Mouse (Mus musculus) hindbrain, embryonic 14.5 days (tissue): ENCODE data around the gene Mcoln1. TPM values are rescaled to one million over a fixed set of nuclear protein-coding genes. Genes with fewer than 3 reads are reported as not detected.

Experiments used
- ATAC-seq: fragments of 200-750 bp; cut with Nextera tagmentation; 2 replicates; pipeline ENCODE4 v1.8.0; 2017; ENCODE audit warnings: moderate number of reproducible peaks, mild to moderate bottlenecking, moderate TSS enrichment, moderate library complexity; ENCODE audit not compliant: low FRiP score
- DNase-seq: peaks from one replicate; pipeline ENCODE4 v3.0.0-alpha.2; 2015; ENCODE audit warnings: low spot score
- H3K27ac ChIP-seq: fragments of 300-500 bp; sonication (generic); 2 replicates; pipeline ENCODE4 v1.5.1; 2014; ENCODE audit warnings: mild to moderate bottlenecking, moderate library complexity
- H3K27me3 ChIP-seq: fragments of 300-500 bp; sonication (generic); 2 replicates; pipeline ENCODE4 v1.6.1; 2014; ENCODE audit warnings: mild to moderate bottlenecking, low read length, mixed read lengths; ENCODE audit not compliant: control insufficient read depth, insufficient read depth
- H3K36me3 ChIP-seq: fragments of 300-500 bp; sonication (generic); replicated peaks from 2 replicates; pipeline ENCODE4 v1.6.1; 2014; ENCODE audit not compliant: control insufficient read depth, insufficient read depth
- H3K4me1 ChIP-seq: fragments of 300-500 bp; sonication (generic); replicated peaks from 2 replicates; pipeline ENCODE4 v1.6.1; 2014; ENCODE audit warnings: antibody characterized with exemption, low read length, mixed read lengths; ENCODE audit not compliant: control insufficient read depth, insufficient read depth
- H3K4me2 ChIP-seq: fragments of 300-500 bp; sonication (generic); replicated peaks from 2 replicates; pipeline ENCODE4 v1.6.1; 2014; ENCODE audit warnings: mild to moderate bottlenecking, moderate library complexity
- H3K4me3 ChIP-seq: fragments of 300-500 bp; sonication (generic); replicated peaks from 2 replicates; pipeline ENCODE4 v1.5.1; 2014; ENCODE audit warnings: mild to moderate bottlenecking, low read length
- H3K9ac ChIP-seq: fragments of 300-500 bp; sonication (generic); 2 replicates; pipeline ENCODE4 v1.6.1; 2014
- H3K9me3 ChIP-seq: fragments of 300-500 bp; sonication (generic); 2 replicates; pipeline ENCODE4 v1.6.1; 2016; ENCODE audit warnings: low read length; ENCODE audit not compliant: control insufficient read depth
- WGBS: fragments of 180-500 bp; shearing (Covaris S2); extraction: QIAGEN DNeasy Blood & Tissue Kit; methylation state at CpG from one replicate; pipeline ENCODE4 v1.1.7; 2014; 5-methylcytosine and 5-hydroxymethylcytosine counted together
- polyA plus RNA-seq: library from polyadenylated mRNA; unstranded; fragments of >200 nt; fragmentation: Nextera tagmentation; extraction: Ambion mirVana; gene quantifications from 2 replicates; pipeline ENCODE4 v1.2.1, GENCODE M21; 2014

The Mcoln1 gene
- polyA plus RNA-seq, 1 experiment from 2014 or later = 70.0 TPM

DNA sequence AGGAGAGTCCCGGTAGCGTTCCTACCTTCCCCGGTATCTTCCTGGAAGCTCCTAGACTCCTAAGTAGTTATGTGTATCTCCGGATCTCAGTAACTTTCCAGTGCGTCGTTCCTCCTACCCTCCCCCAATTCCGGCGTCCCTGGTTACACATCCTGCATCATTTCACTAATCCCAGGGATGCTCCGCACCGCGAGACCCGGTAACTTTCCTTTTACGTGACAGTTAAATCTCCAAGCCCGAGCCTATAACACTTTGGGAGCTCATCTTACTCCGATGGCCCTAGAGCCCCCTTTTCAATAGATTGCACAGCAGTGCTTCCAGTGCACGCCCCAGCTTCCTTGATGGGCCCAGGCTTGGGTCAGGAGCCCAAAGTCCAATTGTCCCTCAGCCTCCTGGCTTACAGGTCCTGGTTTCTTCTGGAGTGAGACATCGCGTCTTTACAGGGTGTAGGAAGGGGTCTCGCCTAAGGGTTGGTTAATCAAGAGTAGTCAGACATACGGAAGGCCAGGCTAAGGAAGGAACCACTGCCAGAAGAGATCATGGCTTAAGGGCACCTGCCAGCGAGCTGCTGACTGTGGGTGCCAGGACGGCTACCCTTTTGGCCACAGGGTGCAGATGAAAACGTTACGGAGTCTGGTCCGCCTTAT lies 15.6 kb downstream of the Mcoln1 start:
- ATAC-seq (peak; percentile 11), DNase-seq (peak; percentile 53)
- Histone ChIP-seq H3K36me3 (peaks cover 32% of the 10 kb centered on the region), H3K9me3 (no peaks in the 10 kb centered on the region), H3K4me2 (peak overlapping the region; percentile 86), H3K27ac (peak overlapping the region; percentile 82), H3K4me3 (peak overlapping the region; percentile 54), H3K9ac (peak overlapping the region; percentile 63), H3K4me1 (0 out of 2 replicates have a peak, but pooled peaks cover 11% of the 10 kb centered on the region), H3K27me3 (no peaks in the 10 kb centered on the region)
- under 1% methylated on average over 25 of the region's 25 CpGs for WGBS

DNA sequence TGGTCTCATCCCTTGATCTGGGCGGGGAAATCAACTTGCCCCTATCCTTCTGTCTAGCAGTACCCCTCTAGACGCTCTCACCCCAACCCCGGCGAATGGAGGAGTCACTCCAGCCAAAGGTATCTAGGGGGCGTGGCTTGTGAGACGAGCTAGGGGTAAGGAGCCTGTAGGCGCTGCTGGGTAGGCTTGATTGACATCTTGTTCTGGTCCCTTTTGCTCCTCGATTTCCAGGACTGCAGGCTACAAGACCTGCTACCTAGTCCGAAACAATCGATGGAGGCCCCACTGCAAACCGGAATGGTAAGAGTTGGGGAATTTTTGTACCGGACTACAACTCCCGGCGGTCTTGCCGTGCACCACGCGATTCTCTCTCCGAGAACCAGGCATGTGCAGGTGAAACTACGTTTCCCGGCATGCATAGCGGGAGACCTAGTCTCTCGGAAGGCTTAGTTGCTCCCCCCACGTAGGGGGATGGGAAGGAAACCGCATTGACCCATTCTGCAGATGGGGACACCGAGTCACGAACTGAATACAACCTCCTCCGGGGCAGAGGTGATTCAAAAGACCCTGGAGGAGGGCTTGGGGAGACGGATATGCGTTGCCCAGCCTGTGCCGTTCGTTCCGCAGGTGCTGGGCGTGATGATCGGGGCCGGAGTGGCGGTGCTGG lies 16.3 kb downstream of the Mcoln1 start:
- peak overlapping the region; percentile 54 for H3K4me3 ChIP-seq
- no peaks in the 10 kb centered on the region for H3K27me3 ChIP-seq
- DNase-seq (peak; percentile 93), ATAC-seq (peak; percentile 86)
- H3K9ac ChIP-seq = peak overlapping the region; percentile 63
- 1% methylated on average over 36 of the region's 36 CpGs for WGBS
- no peaks in the 10 kb centered on the region for H3K9me3 ChIP-seq
- 0 out of 2 replicates have a peak, but pooled peaks cover 11% of the 10 kb centered on the region for H3K4me1 ChIP-seq
- peaks cover 31% of the 10 kb centered on the region for H3K36me3 ChIP-seq
- H3K27ac ChIP-seq = peak overlapping the region; percentile 82
- peak overlapping the region; percentile 86 for H3K4me2 ChIP-seq

DNA sequence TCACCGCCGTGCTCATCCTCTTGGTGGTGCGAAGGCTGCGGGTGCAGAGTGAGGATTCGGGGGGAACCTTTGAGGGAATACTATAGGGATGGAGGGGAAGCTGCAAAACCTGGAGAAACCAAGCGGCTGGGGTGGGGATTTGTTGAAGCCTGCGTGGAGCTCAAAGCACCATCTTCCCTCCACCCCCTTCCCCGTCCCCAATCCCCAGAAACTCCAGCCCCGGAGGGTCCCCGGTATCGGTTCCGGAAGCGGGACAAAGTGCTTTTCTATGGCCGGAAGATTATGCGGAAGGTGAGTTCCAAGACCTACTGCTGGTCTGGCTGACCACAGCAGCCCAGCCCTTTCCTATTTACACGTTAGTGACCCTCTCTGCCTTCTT lies 16.8 kb downstream of the Mcoln1 start:
- peak overlapping the region; percentile 86 for H3K4me2 ChIP-seq
- H3K4me1 ChIP-seq = 0 out of 2 replicates have a peak, but pooled peaks cover 11% of the 10 kb centered on the region
- peak overlapping the region; percentile 54 for H3K4me3 ChIP-seq
- H3K36me3 ChIP-seq = peaks cover 30% of the 10 kb centered on the region
- peak overlapping the region; percentile 63 for H3K9ac ChIP-seq
- 0 out of 2 replicates have a peak overlapping the region, but pooled peaks have one; percentile 82 for H3K27ac ChIP-seq
- no peaks in the 10 kb centered on the region for H3K9me3 ChIP-seq
- DNase-seq = no peak
- WGBS = 10% methylated on average over 16 of the region's 16 CpGs
- ATAC-seq = peak; percentile 21; the same call in 1 of the 2 replicates
- H3K27me3 ChIP-seq = no peaks in the 10 kb centered on the region

DNA sequence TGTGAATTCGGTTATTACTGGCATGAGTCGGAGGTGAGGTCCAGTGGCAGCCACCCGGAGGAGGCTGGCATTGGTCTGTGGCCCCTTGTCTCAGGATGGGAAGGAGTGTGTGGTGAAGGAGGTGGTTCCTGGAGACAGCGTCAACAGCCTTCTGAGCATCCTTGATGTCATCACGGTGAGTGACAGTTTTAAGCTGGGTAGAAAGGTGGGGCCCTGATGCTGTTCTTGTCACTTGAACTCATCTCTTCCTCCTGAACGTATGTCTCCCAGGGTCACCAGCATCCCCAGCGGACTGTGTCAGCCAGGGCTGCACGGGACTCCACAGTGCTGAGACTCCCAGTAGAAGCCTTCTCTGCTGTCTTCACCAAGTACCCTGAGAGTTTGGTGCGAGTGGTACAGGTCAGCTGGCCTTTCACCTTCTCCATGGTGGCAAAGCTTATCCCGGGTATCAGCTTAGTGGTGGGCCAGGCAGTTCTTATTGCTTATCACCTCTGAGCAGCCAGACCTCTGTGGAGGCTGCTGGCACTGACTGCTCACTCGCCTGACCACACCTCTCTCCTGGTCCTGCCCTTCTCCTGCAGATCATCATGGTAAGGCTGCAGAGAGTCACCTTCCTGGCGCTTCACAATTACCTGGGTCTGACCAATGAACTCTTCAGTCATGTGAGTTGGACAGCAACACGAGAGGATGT lies 21.9 kb downstream of the Mcoln1 start:
- Histone ChIP-seq H3K9ac (no peak overlapping the region), H3K4me3 (no peak overlapping the region), H3K9me3 (no peaks in the 10 kb centered on the region), H3K27me3 (no peaks in the 10 kb centered on the region), H3K27ac (no peak overlapping the region), H3K4me1 (0 out of 2 replicates have a peak, but pooled peaks cover 3% of the 10 kb centered on the region), H3K4me2 (no peak overlapping the region), H3K36me3 (peaks cover 54% of the 10 kb centered on the region)
- no peak for ATAC-seq
- DNase-seq = no peak
- 93% methylated on average over 13 of the region's 13 CpGs for WGBS

DNA sequence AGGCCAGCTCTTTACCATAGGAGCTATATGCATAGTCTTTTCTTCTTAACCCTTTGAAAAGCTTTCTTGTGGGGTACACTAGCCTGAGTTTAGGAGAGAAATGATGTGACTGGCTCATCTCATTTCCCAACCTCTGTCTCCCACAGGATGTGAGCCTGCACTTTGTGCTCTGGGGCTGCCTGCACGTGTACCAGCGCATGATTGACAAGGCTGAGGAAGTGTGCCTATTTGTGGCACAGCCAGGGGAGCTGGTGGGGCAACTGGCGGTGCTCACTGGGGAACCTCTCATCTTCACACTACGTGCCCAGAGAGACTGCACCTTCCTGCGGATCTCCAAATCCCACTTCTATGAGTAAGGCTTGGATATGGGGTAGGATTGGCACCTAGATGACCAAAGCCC lies 30.6 kb downstream of the Mcoln1 start:
- H3K4me2 ChIP-seq = no peak overlapping the region
- H3K27me3 ChIP-seq = no peaks in the 10 kb centered on the region
- no peaks in the 10 kb centered on the region for H3K9me3 ChIP-seq
- ATAC-seq (no peak), DNase-seq (no peak)
- no peak overlapping the region for H3K9ac ChIP-seq
- peaks cover 57% of the 10 kb centered on the region for H3K36me3 ChIP-seq
- H3K27ac ChIP-seq = no peak overlapping the region
- 93% methylated on average over 5 of the region's 5 CpGs for WGBS
- no peak overlapping the region for H3K4me3 ChIP-seq
- H3K4me1 ChIP-seq = no peaks in the 10 kb centered on the region

DNA sequence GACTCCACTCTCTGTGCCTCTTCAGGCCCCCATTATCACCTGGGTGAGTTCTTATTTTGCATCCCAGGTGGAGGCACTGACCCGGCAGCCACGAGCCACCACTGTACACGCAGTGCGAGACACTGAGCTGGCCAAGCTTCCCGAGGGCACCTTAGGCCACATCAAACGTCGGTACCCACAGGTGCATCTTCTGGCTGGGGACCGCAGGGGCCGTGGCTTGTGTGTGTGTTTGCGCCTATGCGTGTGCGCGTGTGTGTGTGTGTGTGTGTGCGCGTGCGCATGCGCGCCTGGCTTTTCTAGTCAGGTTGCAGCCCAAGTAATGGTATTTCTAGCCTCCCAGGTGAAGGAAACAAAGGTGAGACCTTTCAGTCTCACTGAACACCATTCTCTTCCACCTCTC lies 31.7 kb downstream of the Mcoln1 start:
- DNase-seq (no peak), ATAC-seq (no peak)
- no peaks in the 10 kb centered on the region for H3K4me1 ChIP-seq
- H3K36me3 ChIP-seq = peaks cover 60% of the 10 kb centered on the region
- 96% methylated on average over 18 of the region's 18 CpGs for WGBS
- H3K9ac ChIP-seq = no peak overlapping the region
- H3K27me3 ChIP-seq = no peaks in the 10 kb centered on the region
- H3K27ac ChIP-seq = no peak overlapping the region
- no peak overlapping the region for H3K4me3 ChIP-seq
- no peaks in the 10 kb centered on the region for H3K9me3 ChIP-seq
- no peak overlapping the region for H3K4me2 ChIP-seq

DNA sequence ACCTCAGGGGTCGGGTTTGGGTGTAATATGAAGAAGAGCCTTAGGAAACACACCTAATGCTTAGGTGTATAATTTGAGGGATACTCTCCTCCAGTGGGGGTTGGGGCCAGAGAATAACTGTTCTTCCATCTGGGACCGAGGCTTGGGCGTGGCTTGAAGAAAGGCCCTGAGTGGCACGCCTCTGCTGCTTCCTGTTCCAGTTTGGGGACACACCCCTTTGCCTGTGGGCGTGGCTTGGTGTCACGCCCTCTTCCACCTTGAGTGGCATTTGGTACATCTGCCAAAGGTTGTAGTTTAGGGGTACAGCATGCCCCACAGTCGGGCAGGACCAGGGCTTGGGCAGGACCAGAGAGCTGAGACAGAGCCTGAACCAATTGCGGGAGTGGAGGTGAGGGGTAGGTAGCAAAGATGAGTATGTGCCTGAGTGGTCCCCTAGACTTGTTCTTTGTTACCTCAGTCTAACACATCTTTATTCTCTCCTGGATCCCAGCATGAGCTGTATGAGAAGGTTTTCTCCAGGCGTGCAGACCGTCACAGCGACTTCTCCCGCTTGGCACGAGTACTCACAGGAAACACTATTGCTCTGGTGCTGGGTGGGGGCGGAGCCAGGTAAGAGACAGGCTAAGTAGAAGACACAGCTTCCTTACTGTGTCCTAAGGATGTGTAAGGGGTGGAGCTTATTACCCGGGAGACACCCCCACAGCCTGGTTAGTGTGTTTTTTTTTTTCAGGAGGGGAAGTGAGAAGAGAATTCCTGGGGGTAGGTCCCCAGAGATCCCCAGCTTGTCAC lies 36.0 kb downstream of the Mcoln1 start:
- no peak overlapping the region for H3K4me2 ChIP-seq
- no peaks in the 10 kb centered on the region for H3K27me3 ChIP-seq
- ATAC-seq (no peak), DNase-seq (no peak)
- no peak overlapping the region for H3K9ac ChIP-seq
- H3K4me1 ChIP-seq = no peaks in the 10 kb centered on the region
- H3K27ac ChIP-seq = no peak overlapping the region
- H3K36me3 ChIP-seq = peaks cover 82% of the 10 kb centered on the region
- 70% methylated on average over 15 of the region's 15 CpGs for WGBS
- H3K9me3 ChIP-seq = no peaks in the 10 kb centered on the region
- no peak overlapping the region for H3K4me3 ChIP-seq

DNA sequence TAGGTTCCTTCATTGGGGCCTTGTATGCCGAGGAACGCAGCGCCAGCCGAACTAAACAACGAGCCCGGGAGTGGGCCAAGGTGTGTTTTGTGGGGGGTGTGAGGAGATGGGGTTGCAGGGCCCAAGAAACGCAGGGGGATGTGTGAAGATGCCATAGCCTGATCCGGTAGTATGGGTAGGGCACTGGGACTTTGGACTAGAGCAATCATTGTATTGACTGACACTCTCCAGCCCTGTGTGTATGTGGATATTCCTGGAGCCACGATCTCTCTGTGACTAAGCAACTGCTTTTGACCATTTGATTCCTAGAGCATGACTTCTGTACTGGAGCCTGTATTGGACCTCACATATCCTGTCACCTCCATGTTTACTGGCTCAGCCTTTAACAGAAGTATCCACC lies 36.7 kb downstream of the Mcoln1 start:
- Histone ChIP-seq H3K4me2 (no peak overlapping the region), H3K4me3 (no peak overlapping the region), H3K9me3 (no peaks in the 10 kb centered on the region), H3K36me3 (peaks cover 82% of the 10 kb centered on the region), H3K27ac (no peak overlapping the region), H3K4me1 (no peaks in the 10 kb centered on the region), H3K9ac (no peak overlapping the region), H3K27me3 (no peaks in the 10 kb centered on the region)
- DNase-seq (no peak), ATAC-seq (no peak)
- WGBS = 94% methylated on average over 9 of the region's 9 CpGs

DNA sequence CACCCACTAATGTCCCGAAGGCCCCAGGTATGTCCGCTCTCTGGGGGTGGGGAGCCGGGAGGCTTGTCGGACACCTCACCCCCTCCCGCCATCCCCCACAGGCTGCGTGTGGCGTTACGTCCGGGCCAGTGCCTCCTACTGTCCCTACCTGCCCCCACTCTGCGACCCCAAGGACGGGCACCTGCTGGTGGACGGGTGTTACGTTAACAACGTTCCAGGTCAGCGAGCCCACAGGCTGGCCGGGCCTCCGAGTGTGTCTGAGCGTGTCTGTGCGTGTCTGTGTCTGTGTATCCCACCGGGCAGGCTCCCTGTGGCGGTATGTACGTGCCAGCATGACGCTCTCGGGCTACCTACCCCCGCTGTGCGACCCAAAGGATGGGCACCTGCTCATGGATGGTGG lies 37.4 kb downstream of the Mcoln1 start:
- no peak overlapping the region for H3K4me3 ChIP-seq
- H3K4me1 ChIP-seq = no peaks in the 10 kb centered on the region
- H3K36me3 ChIP-seq = peaks cover 77% of the 10 kb centered on the region
- H3K4me2 ChIP-seq = no peak overlapping the region
- H3K9ac ChIP-seq = no peak overlapping the region
- no peaks in the 10 kb centered on the region for H3K9me3 ChIP-seq
- no peak overlapping the region for H3K27ac ChIP-seq
- DNase-seq (no peak), ATAC-seq (peak; percentile 52; the same call in 1 of the 2 replicates)
- H3K27me3 ChIP-seq = no peaks in the 10 kb centered on the region
- 95% methylated on average over 26 of the region's 26 CpGs for WGBS
